In genomic region chr3:149220304-149220951, GRCm38 (mm10) we compare ENCODE assay signal across 8 mouse cellular contexts.
DNase-seq lines count a peak whose midpoint lies in the region; ATAC-seq and TF ChIP-seq lines count a peak whose summit lies in the region.

No protein-coding gene starts in this region.

- no peaks in the 10 kb centered on the region for H3K9me3 ChIP-seq in lung, embryonic 14.5 days (ENCODE audit: low read depth, low read length)

- 49% methylated on average over 8 of the region's 8 CpGs for WGBS in lung, embryonic 14.5 days
- 30% methylated on average over 8 of the region's 8 CpGs for WGBS in kidney, adult 2 months
- 82% methylated on average over 8 of the region's 8 CpGs for WGBS in macrophage (ENCODE audit: missing documents)

- ATAC-seq in lung, embryonic 14.5 days (ENCODE audit: insufficient read depth) = 0 out of 2 replicates have a peak, but pooled peaks have one; percentile 8

- H3K4me1 ChIP-seq in lung, embryonic 14.5 days (ENCODE audit: insufficient read depth) = no peaks in the 10 kb centered on the region
- peaks cover 26% of the 10 kb centered on the region for H3K4me1 ChIP-seq in kidney, adult 2 months (ENCODE audit: control insufficient read depth, insufficient read depth, low read length)

- H3K9ac ChIP-seq in lung, embryonic 14.5 days = no peak overlapping the region

- no peak overlapping the region for H3K4me2 ChIP-seq in lung, embryonic 14.5 days

- no peaks in the 10 kb centered on the region for H3K79me2 ChIP-seq in macrophage (ENCODE audit: inconsistent target)

- peak; percentile 36 for DNase-seq in lung, embryonic 14.5 days
- no peak for DNase-seq in lung, adult 18-20 months
- DNase-seq in heart, adult 9 months (ENCODE audit: low spot score in 2 of 2) = peak; percentile 33 to 56
- peak; percentile 57 for DNase-seq in kidney, adult 2 months
- no peak for DNase-seq in layer of hippocampus, adult 9-11 months
- no peak for DNase-seq in left cerebral cortex, adult 18-20 months (ENCODE audit: low spot score in 2 of 2)
- no peak for DNase-seq in T-cell, adult 2 months (ENCODE audit: low spot score)

- no peaks in the 10 kb centered on the region for H3K36me3 ChIP-seq in lung, embryonic 14.5 days (ENCODE audit: insufficient read depth)
- no peaks in the 10 kb centered on the region for H3K36me3 ChIP-seq in kidney, adult 2 months (ENCODE audit: control insufficient read depth, insufficient read depth, low read length)
- H3K36me3 ChIP-seq in macrophage (ENCODE audit: inconsistent target) = no peaks in the 10 kb centered on the region

- H3K27ac ChIP-seq in lung, embryonic 14.5 days (ENCODE audit: low read depth) = no peak overlapping the region
- H3K27ac ChIP-seq in kidney, adult 2 months (ENCODE audit: insufficient read depth, low read depth, low read length) = peak overlapping the region; percentile 41
- H3K27ac ChIP-seq in macrophage = peak overlapping the region; percentile 86

- no peak overlapping the region for H3K4me3 ChIP-seq in lung, embryonic 14.5 days (ENCODE audit: low read depth, low read length)
- H3K4me3 ChIP-seq in kidney, adult 2 months (ENCODE audit: insufficient read depth, low read depth, low read length) = no peak overlapping the region
- no peak overlapping the region for H3K4me3 ChIP-seq in macrophage (ENCODE audit: inconsistent target)

- no peak for TF ChIP-seq POLR2A in kidney, adult 2 months (IDR thresholded peaks at IDR 0.05; ENCODE audit: low read depth, low read length)

- no peaks in the 10 kb centered on the region for H3K27me3 ChIP-seq in lung, embryonic 14.5 days (ENCODE audit: insufficient read depth, low read length)
- no peaks in the 10 kb centered on the region for H3K27me3 ChIP-seq in kidney, adult 2 months (replicated peaks; ENCODE audit: control insufficient read depth, insufficient read depth, low read length)

- TF ChIP-seq CTCF in lung, embryonic 14.5 days (IDR thresholded peaks at IDR 0.05; ENCODE audit: low read depth) = no peak
- TF ChIP-seq CTCF in kidney, adult 2 months (conservative IDR thresholded peaks at IDR 0.05; ENCODE audit: insufficient read depth, insufficient read length, low read depth, low read length) = no peak

Comparison
In these comparisons a context has a peak if more than half of its experiments do, and no peak if none do; other contexts are left out.
1. DNase-seq: peak in lung, embryonic 14.5 days (single experiment), heart, adult 9 months (2 of 2) and kidney, adult 2 months (single experiment); none in lung, adult 18-20 months (0 of 2), layer of hippocampus, adult 9-11 months (single experiment), left cerebral cortex, adult 18-20 months (0 of 2) and T-cell, adult 2 months (single experiment).